Mouse (Mus musculus): ENCODE measurements around the gene Stat5a.

DNA sequence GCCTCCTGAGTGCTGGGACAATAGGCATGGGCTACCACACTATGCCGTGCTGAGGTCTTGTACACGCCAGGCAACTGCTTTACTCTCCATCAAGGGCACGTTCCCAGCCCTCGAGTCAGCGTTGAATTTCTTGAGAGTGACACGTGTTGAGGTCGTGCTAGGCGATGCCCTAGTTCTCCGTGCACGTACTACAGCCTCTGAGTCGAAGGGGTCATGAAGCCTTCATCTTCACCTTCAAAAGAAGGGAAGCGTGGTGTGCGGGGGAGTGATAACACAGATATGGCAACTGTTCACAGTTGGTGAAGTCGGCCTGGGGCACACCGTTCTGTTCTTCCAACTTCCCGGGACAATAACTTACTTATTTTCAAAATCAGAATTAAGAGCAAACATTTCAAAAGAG lies 39.5 kb upstream of the Stat5a start:
- no peak for TF ChIP-seq CTCF (IDR thresholded peaks at IDR 0.05; ENCODE audit: low read depth)
- no peak for TF ChIP-seq EP300 (optimal IDR thresholded peaks at IDR 0.05)
